11 mouse cellular contexts compared by ENCODE assay signal in the genomic region with DNA sequence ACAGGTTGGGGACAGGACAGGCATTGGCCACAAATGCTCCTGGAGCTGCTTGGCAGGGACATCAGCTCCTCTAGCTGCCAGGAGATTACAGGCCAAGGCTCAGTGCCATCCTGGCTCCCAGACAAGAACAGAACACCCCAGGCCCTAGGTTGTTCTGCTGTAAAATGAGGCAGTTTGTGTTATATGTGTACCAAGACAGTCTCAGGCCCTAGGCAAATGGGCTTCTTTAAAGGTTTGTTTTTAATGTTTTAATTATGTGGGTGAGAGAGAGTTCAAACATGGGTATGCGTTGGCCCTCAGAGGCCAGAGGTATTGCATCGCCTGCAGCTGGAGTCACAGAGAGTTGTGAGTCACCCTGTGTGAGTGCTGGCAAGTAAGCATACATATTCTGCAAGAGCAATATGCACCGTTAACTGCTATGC. TPM values are rescaled to one million over a fixed set of nuclear protein-coding genes. Genes with fewer than 3 reads are reported as not detected.
DNase-seq lines count a peak whose midpoint lies in the region; ATAC-seq and TF ChIP-seq lines count a peak whose summit lies in the region.
"Had no signal": no experiment of that assay in that cellular context is flagged by ENCODE, and none has a peak within 500 bp of the region (broad histone marks: within the 10 kb centered on the region; RNA-seq: fewer than 3 reads in every experiment).

No protein-coding gene starts in this region.

- H3K4me1 ChIP-seq in lung, postnatal 0 days (ENCODE audit: insufficient read depth, low read depth, low read length) = no peaks in the 10 kb centered on the region
- H3K4me1 ChIP-seq in olfactory bulb, adult 2 months (ENCODE audit: control insufficient read depth, insufficient read depth, low read length) = peaks cover 10% of the 10 kb centered on the region
- H3K4me1 ChIP-seq: hindbrain, embryonic 12.5 days had no signal

- H3K36me3 ChIP-seq in lung, postnatal 0 days (ENCODE audit: insufficient read depth, low read length) = no peaks in the 10 kb centered on the region
- H3K36me3 ChIP-seq: hindbrain, embryonic 12.5 days had no signal

- no peak for TF ChIP-seq POLR2A in olfactory bulb, adult 2 months (IDR thresholded peaks at IDR 0.05; ENCODE audit: insufficient read depth, low read depth, low read length)

- ATAC-seq in lung, postnatal 0 days = peak; percentile 38; the same call in 1 of the 2 replicates
- ATAC-seq: CD4-positive, CD25-positive, alpha-beta regulatory T cell, adult 4 months had no signal

- H3K27me3 ChIP-seq in lung, postnatal 0 days (replicated peaks; ENCODE audit: insufficient read depth, low read length) = no peaks in the 10 kb centered on the region
- H3K27me3 ChIP-seq: hindbrain, embryonic 12.5 days had no signal

- H3K4me3 ChIP-seq in lung, postnatal 0 days (ENCODE audit: low read depth, low read length) = no peak overlapping the region
- H3K4me3 ChIP-seq in olfactory bulb, adult 2 months (ENCODE audit: insufficient read depth, low read depth, low read length) = no peak overlapping the region
- H3K4me3 ChIP-seq: erythroblast, embryonic 14.5 days; hindbrain, embryonic 12.5 days had no signal

- intact Hi-C loops in gastrocnemius, postnatal 14 days (cut with DNase I; ENCODE audit: low total_unique reads) = no loop called here
- intact Hi-C loops in gastrocnemius, postnatal 36 days (cut with DNase I) = no loop called here

- H3K9ac ChIP-seq in lung, postnatal 0 days (replicated peaks; ENCODE audit: low read depth) = no peak overlapping the region
- H3K9ac ChIP-seq: hindbrain, embryonic 12.5 days had no signal

- DNase-seq in gastrocnemius, adult 18-20 months (ENCODE audit: low spot score) = peak; percentile 28
- no peak for DNase-seq in gastrocnemius, postnatal 14 days
- DNase-seq in lung, postnatal 0 days (ENCODE audit: low spot score) = peak; percentile 46
- DNase-seq in lung, postnatal 25 days (ENCODE audit: low spot score) = no peak
- DNase-seq in cerebellum, adult 9-11 months = peak; percentile 90
- DNase-seq in gastrocnemius, postnatal 36 days = no peak
- DNase-seq in left cerebral cortex, adult 18-20 months (ENCODE audit: low spot score in 2 of 2) = no peak

- no peak for TF ChIP-seq CTCF in lung, postnatal 0 days (IDR thresholded peaks at IDR 0.05)
- TF ChIP-seq CTCF in olfactory bulb, adult 2 months (IDR thresholded peaks at IDR 0.05; ENCODE audit: insufficient read depth, low read depth, low read length) = no peak

- no peaks in the 10 kb centered on the region for H3K9me3 ChIP-seq in lung, postnatal 0 days (ENCODE audit: low read length)
- H3K9me3 ChIP-seq: hindbrain, embryonic 12.5 days had no signal

- H3K27ac ChIP-seq in lung, postnatal 0 days (ENCODE audit: low read length) = no peak overlapping the region
- H3K27ac ChIP-seq in olfactory bulb, adult 2 months (ENCODE audit: insufficient read depth, low read depth, low read length) = peak overlapping the region; percentile 82; the same call in 1 of the 2 replicates
- H3K27ac ChIP-seq: hindbrain, embryonic 12.5 days had no signal

- no peak overlapping the region for H3K4me2 ChIP-seq in lung, postnatal 0 days (replicated peaks; ENCODE audit: low read depth, low read length)
- H3K4me2 ChIP-seq: hindbrain, embryonic 12.5 days had no signal

- WGBS in lung, postnatal 0 days = 51% methylated on average over 3 of the region's 3 CpGs
- WGBS in olfactory bulb, adult 2 months = 16% methylated on average over 3 of the region's 3 CpGs

- no peak for TF ChIP-seq EP300 in lung, postnatal 0 days (IDR thresholded peaks at IDR 0.05)

RNA-seq across cellular contexts. Expression of a gene that starts 8.0 kb away (rescaled TPM):
- 100 to 1,000 TPM; 115 to 118 TPM for total RNA-seq in gastrocnemius, adult 18-20 months (2021)
- 100 to 1,000 TPM; 160 to 164 TPM for total RNA-seq in gastrocnemius, postnatal 14 days (2021)
- 119 and 129 TPM in 2 replicates for polyA plus RNA-seq in lung, postnatal 0 days (2015; fragmentation: Nextera tagmentation; extraction: Ambion mirVana)
- polyA plus RNA-seq in olfactory bulb, adult 2 months (2012; ENCODE audit: insufficient read depth, insufficient read length, low replicate concordance, missing spikeins) = 102 TPM in 1 of 2 replicates, not detected in the other
- 100 to 1,000 TPM; 106 to 126 TPM for total RNA-seq in gastrocnemius, postnatal 36 days (2021)
- 100 to 1,000 TPM; 233 to 243 TPM for total RNA-seq in left cerebral cortex, adult 18-20 months (2021)

RNA-seq across cellular contexts. Expression of a gene that starts 52.5 kb away (rescaled TPM):
- total RNA-seq in gastrocnemius, adult 18-20 months (2021) = 10 to 100 TPM; 60.3 to 70.5 TPM
- total RNA-seq in gastrocnemius, postnatal 14 days (2021) = 10 to 100 TPM; 70.5 to 73.9 TPM
- polyA plus RNA-seq in lung, postnatal 0 days (2015; fragmentation: Nextera tagmentation; extraction: Ambion mirVana) = 171 and 175 TPM in 2 replicates
- 444 TPM in 1 of 2 replicates, not detected in the other for polyA plus RNA-seq in olfactory bulb, adult 2 months (2012; ENCODE audit: insufficient read depth, insufficient read length, low replicate concordance, missing spikeins)
- 10 to 100 TPM; 53.3 to 63.7 TPM for total RNA-seq in gastrocnemius, postnatal 36 days (2021)
- 100 to 1,000 TPM; 362 to 368 TPM for total RNA-seq in left cerebral cortex, adult 18-20 months (2021)

Comparison
In these comparisons a context has a peak if more than half of its experiments do, and no peak if none do; other contexts are left out.
1. DNase-seq: peak in gastrocnemius, adult 18-20 months (single experiment), lung, postnatal 0 days (single experiment) and cerebellum, adult 9-11 months (single experiment); none in gastrocnemius, postnatal 14 days (single experiment), lung, postnatal 25 days (single experiment), gastrocnemius, postnatal 36 days (0 of 2) and left cerebral cortex, adult 18-20 months (0 of 2).
2. RNA of a gene that starts 52.5 kb away (total RNA-seq): 362 to 368 TPM in left cerebral cortex, adult 18-20 months; 70.5 to 73.9 TPM in gastrocnemius, postnatal 14 days, 60.3 to 70.5 TPM in gastrocnemius, adult 18-20 months and 53.3 to 63.7 TPM in gastrocnemius, postnatal 36 days; every median in the first group is over 4 times any median in the second.